Mouse (Mus musculus): ENCODE measurements at regions not wholly inside any gene's neighbourhood (a gene's known extent, or its start where the extent isn't known, plus 50 kb on each side); places are given as distances from the start of the nearest gene placed in this dataset.

- Histone ChIP-seq H3K36me3 (ENCODE audit: control insufficient read depth, insufficient read depth) (no peaks in the 10 kb centered on the region), H3K9ac (ENCODE audit: low read length) (no peak overlapping the region), H3K4me2 (ENCODE audit: low read depth, low read length) (no peak overlapping the region), H3K27ac (ENCODE audit: low read length) (no peak overlapping the region), H3K27me3 (ENCODE audit: control insufficient read depth, insufficient read depth, low read length) (no peaks in the 10 kb centered on the region), H3K9me3 (replicated peaks; ENCODE audit: control insufficient read depth, low read length) (no peaks in the 10 kb centered on the region), H3K4me1 (ENCODE audit: control insufficient read depth, insufficient read depth, low read length) (peaks cover 37% of the 10 kb centered on the region), H3K4me3 (ENCODE audit: low read length) (no peak overlapping the region)
- ATAC-seq (replicated peaks; ENCODE audit: extremely low read depth, insufficient read depth, low FRiP score), result no peak
- WGBS, result 77% methylated on average over 4 of the region's 4 CpGs
These were observed 98.2 kb upstream of the Afdn start for GRCm38 (mm10) chr17:13662152-13662551.
